Mouse (Mus musculus): Measurements from ENCODE around the gene Grik3. TPM values are rescaled to one million over a fixed set of nuclear protein-coding genes. Genes with fewer than 3 reads are reported as not detected.

Gene Grik3
- polyA plus RNA-seq, 1 experiment from 2014 or later, result 1.1 TPM

GRCm38 (mm10) chr4:125484131-125484530 lies 6.4 kb upstream of the Grik3 start:
- Histone ChIP-seq H3K27me3 (ENCODE audit: insufficient read depth, poor library complexity, severe bottlenecking) (peaks cover 98% of the 10 kb centered on the region), H3K9me3 (no peaks in the 10 kb centered on the region), H3K4me3 (no peak overlapping the region), H3K4me1 (replicated peaks) (peaks cover 61% of the 10 kb centered on the region), H3K27ac (no peak overlapping the region), H3K36me3 (no peaks in the 10 kb centered on the region)
- no peak for DNase-seq (ENCODE audit: low spot score)
- WGBS, result 29% methylated on average over 8 of the region's 8 CpGs

- H3K4me1 ChIP-seq (replicated peaks), result peaks cover 76% of the 10 kb centered on the region
- WGBS, result 27% methylated on average over 15 of the region's 15 CpGs
- no peak for DNase-seq (ENCODE audit: low spot score)
These were observed 4.9 kb upstream of the Grik3 start for GRCm38 (mm10) chr4:125485416-125486239.

GRCm38 (mm10) chr4:125486616-125487015 lies 3.9 kb upstream of the Grik3 start:
- H3K4me1 ChIP-seq (replicated peaks), result peaks cover 80% of the 10 kb centered on the region
- H3K4me3 ChIP-seq, result no peak overlapping the region
- H3K36me3 ChIP-seq, result no peaks in the 10 kb centered on the region
- peak; percentile 32 for DNase-seq (ENCODE audit: low spot score)
- 1% methylated on average over 13 of the region's 13 CpGs for WGBS
- H3K27me3 ChIP-seq (ENCODE audit: insufficient read depth, poor library complexity, severe bottlenecking), result peaks cover 100% of the 10 kb centered on the region
- H3K27ac ChIP-seq, result 0 out of 2 replicates have a peak overlapping the region, but pooled peaks have one; percentile 53
- no peaks in the 10 kb centered on the region for H3K9me3 ChIP-seq

More at GRCm38 (mm10) chr4:125485416-125486239, 4.9 kb upstream of the Grik3 start:
- Histone ChIP-seq H3K27ac (peak overlapping the region; percentile 40; the same call in 1 of the 2 replicates), H3K9me3 (no peaks in the 10 kb centered on the region), H3K36me3 (no peaks in the 10 kb centered on the region), H3K4me3 (no peak overlapping the region), H3K27me3 (ENCODE audit: insufficient read depth, poor library complexity, severe bottlenecking) (peaks cover 100% of the 10 kb centered on the region)

GRCm38 (mm10) chr4:125487031-125487430 lies 3.5 kb upstream of the Grik3 start:
- WGBS, result 3% methylated on average over 7 of the region's 7 CpGs
- no peak overlapping the region for H3K4me3 ChIP-seq
- H3K27me3 ChIP-seq (ENCODE audit: insufficient read depth, poor library complexity, severe bottlenecking), result peaks cover 100% of the 10 kb centered on the region
- no peaks in the 10 kb centered on the region for H3K36me3 ChIP-seq
- no peaks in the 10 kb centered on the region for H3K9me3 ChIP-seq
- peaks cover 80% of the 10 kb centered on the region for H3K4me1 ChIP-seq (replicated peaks)
- peak overlapping the region; percentile 53 for H3K27ac ChIP-seq
- no peak for DNase-seq (ENCODE audit: low spot score)

GRCm38 (mm10) chr4:125488796-125489637 lies 1.5 kb upstream of the Grik3 start:
- Histone ChIP-seq H3K36me3 (no peaks in the 10 kb centered on the region), H3K4me1 (replicated peaks) (peaks cover 96% of the 10 kb centered on the region), H3K9me3 (no peaks in the 10 kb centered on the region), H3K27me3 (ENCODE audit: insufficient read depth, poor library complexity, severe bottlenecking) (peaks cover 100% of the 10 kb centered on the region), H3K4me3 (peak overlapping the region; percentile 62), H3K27ac (peak overlapping the region; percentile 90; the same call in 1 of the 2 replicates)
- WGBS, result 3% methylated on average over 26 of the region's 26 CpGs
- DNase-seq (ENCODE audit: low spot score), result peak; percentile 38

- DNase-seq (ENCODE audit: low spot score), result peak; percentile 73
- Histone ChIP-seq H3K27ac (peak overlapping the region; percentile 90), H3K36me3 (no peaks in the 10 kb centered on the region), H3K4me1 (replicated peaks) (peaks cover 100% of the 10 kb centered on the region), H3K27me3 (ENCODE audit: insufficient read depth, poor library complexity, severe bottlenecking) (peaks cover 100% of the 10 kb centered on the region), H3K4me3 (peak overlapping the region; percentile 62), H3K9me3 (no peaks in the 10 kb centered on the region)
- under 1% methylated on average over 81 of the region's 81 CpGs for WGBS
These were observed 454 bp upstream of the Grik3 start for GRCm38 (mm10) chr4:125489901-125490590.

GRCm38 (mm10) chr4:125491505-125492121 lies 1.1 kb downstream of the Grik3 start:
- Histone ChIP-seq H3K27ac (peak overlapping the region; percentile 90), H3K36me3 (no peaks in the 10 kb centered on the region), H3K27me3 (ENCODE audit: insufficient read depth, poor library complexity, severe bottlenecking) (peaks cover 100% of the 10 kb centered on the region), H3K9me3 (no peaks in the 10 kb centered on the region), H3K4me1 (replicated peaks) (peaks cover 92% of the 10 kb centered on the region), H3K4me3 (peak overlapping the region; percentile 62)
- under 1% methylated on average over 42 of the region's 42 CpGs for WGBS
- peak; percentile 59 for DNase-seq (ENCODE audit: low spot score)

GRCm38 (mm10) chr4:125492122-125492505 lies 1.6 kb downstream of the Grik3 start:
- no peaks in the 10 kb centered on the region for H3K36me3 ChIP-seq
- DNase-seq (ENCODE audit: low spot score), result no peak
- 18% methylated on average over 9 of the region's 9 CpGs for WGBS
- peaks cover 100% of the 10 kb centered on the region for H3K27me3 ChIP-seq (ENCODE audit: insufficient read depth, poor library complexity, severe bottlenecking)
- H3K4me1 ChIP-seq (replicated peaks), result peaks cover 92% of the 10 kb centered on the region
- H3K4me3 ChIP-seq, result peak overlapping the region; percentile 62
- H3K9me3 ChIP-seq, result no peaks in the 10 kb centered on the region
- peak overlapping the region; percentile 90 for H3K27ac ChIP-seq

- Histone ChIP-seq H3K4me3 (peak overlapping the region; percentile 62), H3K9me3 (no peaks in the 10 kb centered on the region), H3K36me3 (no peaks in the 10 kb centered on the region), H3K4me1 (replicated peaks) (peaks cover 92% of the 10 kb centered on the region), H3K27me3 (ENCODE audit: insufficient read depth, poor library complexity, severe bottlenecking) (peaks cover 100% of the 10 kb centered on the region), H3K27ac (peak overlapping the region; percentile 90)
- 26% methylated on average over 9 of the region's 9 CpGs for WGBS
- no peak for DNase-seq (ENCODE audit: low spot score)
These were observed 2.2 kb downstream of the Grik3 start for GRCm38 (mm10) chr4:125492706-125493105.

GRCm38 (mm10) chr4:125493124-125493523 lies 2.6 kb downstream of the Grik3 start:
- peak; percentile 51 for DNase-seq (ENCODE audit: low spot score)
- peaks cover 100% of the 10 kb centered on the region for H3K27me3 ChIP-seq (ENCODE audit: insufficient read depth, poor library complexity, severe bottlenecking)
- no peaks in the 10 kb centered on the region for H3K36me3 ChIP-seq
- no peaks in the 10 kb centered on the region for H3K9me3 ChIP-seq
- peaks cover 92% of the 10 kb centered on the region for H3K4me1 ChIP-seq (replicated peaks)
- H3K27ac ChIP-seq, result peak overlapping the region; percentile 90
- 3% methylated on average over 8 of the region's 8 CpGs for WGBS
- H3K4me3 ChIP-seq, result peak overlapping the region; percentile 62

- Histone ChIP-seq H3K4me3 (no peak overlapping the region), H3K9me3 (no peaks in the 10 kb centered on the region), H3K27ac (no peak overlapping the region), H3K36me3 (no peaks in the 10 kb centered on the region), H3K4me1 (replicated peaks) (peaks cover 78% of the 10 kb centered on the region), H3K27me3 (ENCODE audit: insufficient read depth, poor library complexity, severe bottlenecking) (peaks cover 97% of the 10 kb centered on the region)
- whole genome bisulfite sequencing, result 23% methylated on average over 8 of the region's 8 CpGs
- peak; percentile 20 for DNase-seq (ENCODE audit: low spot score)
These were observed 5.0 kb downstream of the Grik3 start for GRCm38 (mm10) chr4:125495477-125495876.

- Histone ChIP-seq H3K27me3 (ENCODE audit: insufficient read depth, poor library complexity, severe bottlenecking) (peaks cover 89% of the 10 kb centered on the region), H3K4me3 (no peak overlapping the region), H3K9me3 (no peaks in the 10 kb centered on the region), H3K36me3 (no peaks in the 10 kb centered on the region), H3K4me1 (replicated peaks) (peaks cover 63% of the 10 kb centered on the region), H3K27ac (no peak overlapping the region)
- WGBS, result 0% methylated on average over 1 of the region's 1 CpGs
- DNase-seq (ENCODE audit: low spot score), result no peak
These were observed 6.5 kb downstream of the Grik3 start for GRCm38 (mm10) chr4:125497001-125497400.
